Mouse (Mus musculus): ENCODE results near the gene Mavs.
A peak's percentile ranks its signal among the peaks of the same experiment; 100 is the strongest.

Gene Mavs

GRCm38 (mm10) chr2:131262213-131262672 lies 28.4 kb downstream of the Mavs start, which contains the start of gene Pank2:
Pank2 (plus strand) TSS chr2:131262495.
- peak; percentile 98 for DNase-seq (ENCODE audit: low spot score)

- DNase-seq (ENCODE audit: low spot score): peak; percentile 71
Measured at GRCm38 (mm10) chr2:131262680-131263670, 29.1 kb downstream of the Mavs start.

GRCm38 (mm10) chr2:131264027-131264426 lies 30.2 kb downstream of the Mavs start:
- DNase-seq (ENCODE audit: low spot score): no peak

GRCm38 (mm10) chr2:131265056-131265455 lies 31.2 kb downstream of the Mavs start:
- DNase-seq (ENCODE audit: low spot score): no peak

GRCm38 (mm10) chr2:131275493-131275892 lies 41.6 kb downstream of the Mavs start:
- DNase-seq (ENCODE audit: low spot score): peak; percentile 60

GRCm38 (mm10) chr2:131276722-131277121 lies 42.9 kb downstream of the Mavs start:
- DNase-seq (ENCODE audit: low spot score): no peak

- no peak for DNase-seq (ENCODE audit: low spot score)
Measured at GRCm38 (mm10) chr2:131281596-131281995, 47.7 kb downstream of the Mavs start.

- no peak for DNase-seq (ENCODE audit: low spot score)
Measured at GRCm38 (mm10) chr2:131286276-131286675, 52.4 kb downstream of the Mavs start.

GRCm38 (mm10) chr2:131290669-131291068 lies 56.8 kb downstream of the Mavs start:
- no peak for DNase-seq (ENCODE audit: low spot score)

GRCm38 (mm10) chr2:131296746-131297261 lies 62.9 kb downstream of the Mavs start:
- DNase-seq (ENCODE audit: low spot score): peak; percentile 71
